Mouse (Mus musculus): Measurements from ENCODE around the gene Papss2. TPM values are rescaled to one million over a fixed set of nuclear protein-coding genes. Genes with fewer than 3 reads are reported as not detected.
"Not testable (repeated sequence)": the region's sequence is repeated elsewhere in the genome, so short reads cannot be mapped to it uniquely, and the experiment has no call there.

Gene Papss2
- total RNA-seq, 1 experiment from 2014 or later = 0.99 TPM

DNA sequence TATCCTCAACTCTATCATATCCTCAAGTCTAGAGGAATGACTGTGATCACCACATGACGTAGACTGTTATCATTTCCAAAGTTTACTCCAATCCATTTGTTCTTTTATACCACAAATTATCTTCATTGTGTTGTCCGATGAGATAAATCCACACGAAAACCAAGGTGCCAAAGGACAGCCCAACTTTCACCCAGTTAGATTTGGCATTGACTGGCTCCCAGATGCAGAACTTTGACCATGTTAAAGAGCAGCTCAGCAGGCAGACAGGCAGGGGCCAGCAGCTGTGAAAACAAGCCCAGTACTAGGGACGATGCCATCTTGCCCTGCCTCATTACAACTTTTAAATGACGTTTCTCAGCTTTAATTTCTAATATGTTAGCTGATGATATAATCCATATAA is 63.8 kb downstream of the Papss2 start:
- no peak for ATAC-seq (replicated peaks in 1 of 2; ENCODE audit: insufficient read depth in 1 of 2, low FRiP score in 2 of 2, low TSS enrichment in 1 of 2, low read depth in 1 of 2, poor library complexity in 2 of 2, severe bottlenecking in 2 of 2)

GRCm38 (mm10) chr19:32662936-32663335 is 67.3 kb downstream of the Papss2 start:
- no peak for ATAC-seq (replicated peaks in 1 of 2; ENCODE audit: insufficient read depth in 1 of 2, low FRiP score in 2 of 2, low TSS enrichment in 1 of 2, low read depth in 1 of 2, poor library complexity in 2 of 2, severe bottlenecking in 2 of 2)

GRCm38 (mm10) chr19:32665243-32665642 is 69.7 kb downstream of the Papss2 start:
- ATAC-seq (replicated peaks in 1 of 2; ENCODE audit: insufficient read depth in 1 of 2, low FRiP score in 2 of 2, low TSS enrichment in 1 of 2, low read depth in 1 of 2, poor library complexity in 2 of 2, severe bottlenecking in 2 of 2) = no peak

DNA sequence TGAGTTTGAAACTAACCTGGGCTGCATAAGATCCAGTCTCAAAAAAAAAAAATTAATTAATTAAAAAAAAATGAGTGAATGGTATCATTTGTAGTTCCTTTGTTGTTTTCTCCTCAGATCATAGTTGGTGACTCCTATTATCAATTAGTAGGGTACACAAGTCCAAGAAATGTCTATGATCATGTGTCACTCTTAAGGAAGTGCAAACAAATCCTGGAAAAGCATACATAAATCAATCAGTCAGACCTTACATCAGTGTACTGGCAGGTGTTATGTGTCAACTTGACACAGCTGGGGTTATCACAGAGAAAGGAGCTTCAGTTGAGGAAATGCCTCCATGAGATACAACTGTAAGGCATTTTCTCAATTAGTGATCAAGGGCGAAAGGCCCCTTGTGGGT is 72.2 kb downstream of the Papss2 start:
- not testable (repeated sequence) for ATAC-seq (replicated peaks in 1 of 2; ENCODE audit: insufficient read depth in 1 of 2, low FRiP score in 2 of 2, low TSS enrichment in 1 of 2, low read depth in 1 of 2, poor library complexity in 2 of 2, severe bottlenecking in 2 of 2)

GRCm38 (mm10) chr19:32675766-32676165 is 80.2 kb downstream of the Papss2 start:
- ATAC-seq (replicated peaks in 1 of 2; ENCODE audit: insufficient read depth in 1 of 2, low FRiP score in 2 of 2, low TSS enrichment in 1 of 2, low read depth in 1 of 2, poor library complexity in 2 of 2, severe bottlenecking in 2 of 2) = no peak

GRCm38 (mm10) chr19:32680894-32681293 is 85.3 kb downstream of the Papss2 start:
- ATAC-seq (replicated peaks in 1 of 2; ENCODE audit: insufficient read depth in 1 of 2, low FRiP score in 2 of 2, low TSS enrichment in 1 of 2, low read depth in 1 of 2, poor library complexity in 2 of 2, severe bottlenecking in 2 of 2) = no peak; a peak in 1 of 4 replicates

- ATAC-seq (replicated peaks in 1 of 2; ENCODE audit: insufficient read depth in 1 of 2, low FRiP score in 2 of 2, low TSS enrichment in 1 of 2, low read depth in 1 of 2, poor library complexity in 2 of 2, severe bottlenecking in 2 of 2) = no peak
Measured at GRCm38 (mm10) chr19:32683081-32683480, 87.5 kb downstream of the Papss2 start.

DNA sequence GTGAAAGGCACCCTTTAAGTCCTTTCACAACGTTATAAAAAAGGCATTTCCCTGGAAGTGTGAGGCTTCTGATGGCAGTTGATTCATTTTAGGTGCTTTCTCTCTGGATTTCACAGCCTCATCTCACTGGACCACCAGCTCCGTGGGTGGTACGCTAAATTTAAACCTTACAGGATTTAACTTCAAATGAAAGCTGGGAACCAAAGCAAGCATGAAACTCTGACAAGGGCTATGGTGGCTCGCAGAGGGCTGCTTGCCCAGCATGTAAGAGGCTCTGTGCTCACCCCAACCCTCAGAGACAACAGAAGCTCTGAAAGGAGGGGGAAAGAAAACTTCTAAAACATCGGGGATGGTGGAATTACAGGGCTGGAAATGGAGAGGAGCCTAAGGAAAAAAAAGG is 92.1 kb downstream of the Papss2 start:
- ATAC-seq (replicated peaks in 1 of 2; ENCODE audit: insufficient read depth in 1 of 2, low FRiP score in 2 of 2, low TSS enrichment in 1 of 2, low read depth in 1 of 2, poor library complexity in 2 of 2, severe bottlenecking in 2 of 2) = no peak

- not testable (repeated sequence) for ATAC-seq (replicated peaks in 1 of 2; ENCODE audit: insufficient read depth in 1 of 2, low FRiP score in 2 of 2, low TSS enrichment in 1 of 2, low read depth in 1 of 2, poor library complexity in 2 of 2, severe bottlenecking in 2 of 2)
Measured at GRCm38 (mm10) chr19:32688227-32688626, 92.6 kb downstream of the Papss2 start.

DNA sequence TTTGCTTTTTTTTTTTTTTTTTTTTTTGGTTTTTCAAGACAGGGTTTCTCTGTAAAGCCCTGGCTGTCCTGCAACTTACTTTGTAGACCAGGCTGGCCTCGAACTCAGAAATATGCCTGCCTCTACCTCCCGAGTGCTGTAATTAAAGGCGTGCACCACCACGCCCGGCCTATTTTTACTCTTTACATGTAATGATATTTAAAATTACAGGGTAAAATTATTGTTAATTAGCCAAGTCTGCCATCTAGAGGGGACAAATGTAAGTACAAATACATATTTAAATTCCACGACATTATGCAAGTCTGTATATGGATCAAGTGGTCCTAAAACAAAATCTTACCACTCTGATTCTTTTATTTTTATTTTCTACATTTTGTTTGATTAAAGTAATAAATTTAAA is 94.1 kb downstream of the Papss2 start:
- ATAC-seq (replicated peaks in 1 of 2; ENCODE audit: insufficient read depth in 1 of 2, low FRiP score in 2 of 2, low TSS enrichment in 1 of 2, low read depth in 1 of 2, poor library complexity in 2 of 2, severe bottlenecking in 2 of 2) = no peak; a peak in 1 of 4 replicates

DNA sequence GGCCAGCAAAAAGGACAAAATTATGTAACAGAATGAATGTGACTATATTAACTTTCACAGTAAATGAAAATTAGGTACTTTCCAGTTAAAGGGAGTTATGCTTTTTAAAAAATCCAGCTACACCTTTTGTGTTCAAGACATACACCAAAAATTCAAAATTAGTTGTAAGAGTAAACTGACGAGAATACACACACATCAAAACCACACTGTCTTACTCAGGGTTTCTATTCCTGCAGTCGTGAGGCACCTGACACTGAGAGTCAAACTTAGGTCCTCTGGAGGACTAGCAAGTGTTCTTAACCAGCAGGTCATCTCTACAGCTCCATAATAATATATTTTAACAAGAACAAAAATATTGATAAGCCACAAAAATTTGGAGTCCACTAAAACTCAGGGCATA is 101.1 kb downstream of the Papss2 start:
- ATAC-seq (replicated peaks in 1 of 2; ENCODE audit: insufficient read depth in 1 of 2, low FRiP score in 2 of 2, low TSS enrichment in 1 of 2, low read depth in 1 of 2, poor library complexity in 2 of 2, severe bottlenecking in 2 of 2) = no peak

DNA sequence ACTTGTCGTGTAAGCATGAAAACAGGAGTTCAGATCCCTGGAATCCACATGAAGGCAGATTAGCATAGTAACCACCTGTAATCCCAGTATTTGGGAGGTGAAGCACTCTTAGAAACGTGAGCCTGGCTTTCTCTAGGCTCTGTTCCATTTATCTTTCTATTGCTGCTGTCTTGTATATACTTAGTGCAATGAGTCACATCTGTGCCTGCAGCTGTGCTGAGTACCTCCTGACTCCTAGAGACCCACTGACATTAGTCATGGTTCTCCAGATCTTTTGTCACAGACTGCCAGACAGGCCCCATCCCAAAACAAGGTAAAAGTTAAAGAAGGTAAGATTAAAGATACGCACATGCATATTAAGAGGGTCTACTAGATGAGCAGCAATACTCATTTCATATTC is 106.6 kb downstream of the Papss2 start:
- no peak for ATAC-seq (replicated peaks in 1 of 2; ENCODE audit: insufficient read depth in 1 of 2, low FRiP score in 2 of 2, low TSS enrichment in 1 of 2, low read depth in 1 of 2, poor library complexity in 2 of 2, severe bottlenecking in 2 of 2)

DNA sequence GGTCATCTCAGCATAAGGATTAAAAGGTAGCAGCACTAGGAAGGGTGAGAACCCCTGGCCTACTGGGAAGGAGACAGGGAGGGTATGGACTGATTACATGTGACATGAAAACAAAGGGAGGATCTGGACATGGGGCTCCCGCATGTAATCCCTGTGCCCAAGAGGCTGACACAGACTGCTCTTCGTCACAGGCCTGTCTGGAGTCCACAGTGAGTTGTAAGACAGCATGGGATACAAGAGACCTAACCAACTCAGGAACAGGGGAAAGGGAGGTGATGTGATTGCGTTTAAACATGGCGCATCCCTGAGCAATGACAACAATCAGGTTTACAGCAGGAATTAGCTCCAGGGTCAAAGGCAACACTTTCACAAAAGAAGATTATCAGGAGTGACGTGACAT is 113.4 kb downstream of the Papss2 start:
- ATAC-seq (replicated peaks in 1 of 2; ENCODE audit: insufficient read depth in 1 of 2, low FRiP score in 2 of 2, low TSS enrichment in 1 of 2, low read depth in 1 of 2, poor library complexity in 2 of 2, severe bottlenecking in 2 of 2) = no peak

- ATAC-seq (replicated peaks in 1 of 2; ENCODE audit: insufficient read depth in 1 of 2, low FRiP score in 2 of 2, low TSS enrichment in 1 of 2, low read depth in 1 of 2, poor library complexity in 2 of 2, severe bottlenecking in 2 of 2) = no peak
Measured at GRCm38 (mm10) chr19:32710288-32710687, 114.7 kb downstream of the Papss2 start.

GRCm38 (mm10) chr19:32711761-32712541 is 116.4 kb downstream of the Papss2 start:
- ATAC-seq (replicated peaks in 1 of 2; ENCODE audit: insufficient read depth in 1 of 2, low FRiP score in 2 of 2, low TSS enrichment in 1 of 2, low read depth in 1 of 2, poor library complexity in 2 of 2, severe bottlenecking in 2 of 2) = peak; percentile 83 to 85

- peak; percentile 94 to 96 for ATAC-seq (replicated peaks in 1 of 2; ENCODE audit: insufficient read depth in 1 of 2, low FRiP score in 2 of 2, low TSS enrichment in 1 of 2, low read depth in 1 of 2, poor library complexity in 2 of 2, severe bottlenecking in 2 of 2)
Measured at GRCm38 (mm10) chr19:32712588-32713042, 117.0 kb downstream of the Papss2 start.

DNA sequence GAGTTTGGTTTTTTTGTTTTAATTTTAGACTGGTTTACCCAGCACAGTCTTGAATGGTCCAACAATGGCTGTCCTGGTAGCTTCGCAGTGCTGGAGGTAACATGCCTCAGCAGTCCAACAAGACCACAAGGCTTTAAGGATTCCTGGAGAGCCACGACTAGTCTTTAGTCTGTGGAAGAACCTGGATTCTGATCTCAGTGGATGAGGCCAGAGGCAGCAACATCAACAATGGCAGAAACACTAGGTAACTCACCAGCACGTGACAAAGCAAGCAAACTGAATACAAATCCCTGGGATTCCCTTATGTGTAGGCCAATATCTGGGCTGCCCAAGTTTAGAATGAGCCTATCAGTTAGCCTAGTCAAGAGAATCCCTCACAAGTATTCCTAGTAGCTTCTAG is 117.9 kb downstream of the Papss2 start:
- no peak for ATAC-seq (replicated peaks in 1 of 2; ENCODE audit: insufficient read depth in 1 of 2, low FRiP score in 2 of 2, low TSS enrichment in 1 of 2, low read depth in 1 of 2, poor library complexity in 2 of 2, severe bottlenecking in 2 of 2)

DNA sequence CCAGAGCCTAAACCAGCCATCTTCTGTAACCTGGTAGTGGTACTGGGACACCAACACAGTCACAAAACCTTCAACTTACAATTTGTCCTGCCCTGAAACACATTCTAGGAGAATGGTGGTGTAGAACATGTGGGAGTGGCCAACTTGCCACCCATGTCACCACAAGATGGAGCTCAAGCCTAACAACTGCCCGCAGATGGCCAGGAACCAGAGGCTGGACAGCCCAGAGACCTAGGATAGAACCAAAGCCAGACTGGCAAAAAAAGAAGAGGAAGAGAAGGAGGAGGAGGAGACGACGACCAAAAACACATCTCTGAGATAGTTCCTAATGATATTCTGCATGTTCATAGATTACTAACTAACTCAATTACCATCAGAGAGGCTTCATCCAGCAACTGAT is 119.6 kb downstream of the Papss2 start:
- peak; percentile 52 to 55; a peak in 1 of 4 replicates for ATAC-seq (replicated peaks in 1 of 2; ENCODE audit: insufficient read depth in 1 of 2, low FRiP score in 2 of 2, low TSS enrichment in 1 of 2, low read depth in 1 of 2, poor library complexity in 2 of 2, severe bottlenecking in 2 of 2)

GRCm38 (mm10) chr19:32715681-32716080 is 120.1 kb downstream of the Papss2 start:
- no peak for ATAC-seq (replicated peaks in 1 of 2; ENCODE audit: insufficient read depth in 1 of 2, low FRiP score in 2 of 2, low TSS enrichment in 1 of 2, low read depth in 1 of 2, poor library complexity in 2 of 2, severe bottlenecking in 2 of 2)
